Mouse (Mus musculus) CD8-positive naive resting alpha-beta T cell, adult 2 months (primary cell): ENCODE results near the gene Klf5.

Source experiments
- DNase-seq, 2 experiments: peaks; one replicate each; pipeline ENCODE4 v3.0.0; 2022; ENCODE audit warnings: low read depth in 2 of 2, low spot score in 2 of 2

Klf5 gene

GRCm38 (mm10) chr14:99306410-99306809 is 7.9 kb downstream of the Klf5 start:
- DNase-seq = no peak

GRCm38 (mm10) chr14:99309606-99310005 is 11.1 kb downstream of the Klf5 start:
- DNase-seq = no peak

- DNase-seq = no peak
Observed at GRCm38 (mm10) chr14:99310358-99310757, 11.9 kb downstream of the Klf5 start.

- no peak for DNase-seq
Observed at GRCm38 (mm10) chr14:99313062-99313461, 14.6 kb downstream of the Klf5 start.

- DNase-seq = no peak
Observed at GRCm38 (mm10) chr14:99316275-99316674, 17.8 kb downstream of the Klf5 start.

- no peak for DNase-seq
Observed at GRCm38 (mm10) chr14:99320736-99321135, 22.2 kb downstream of the Klf5 start.

- no peak for DNase-seq
Observed at GRCm38 (mm10) chr14:99323376-99323775, 24.9 kb downstream of the Klf5 start.

GRCm38 (mm10) chr14:99324523-99324922 is 26.0 kb downstream of the Klf5 start:
- DNase-seq = no peak

- no peak for DNase-seq
Observed at GRCm38 (mm10) chr14:99325597-99326472, 27.3 kb downstream of the Klf5 start.

GRCm38 (mm10) chr14:99336598-99336997 is 38.1 kb downstream of the Klf5 start:
- DNase-seq = no peak

GRCm38 (mm10) chr14:99339021-99339420 is 40.5 kb downstream of the Klf5 start:
- no peak for DNase-seq

GRCm38 (mm10) chr14:99339681-99340522 is 41.4 kb downstream of the Klf5 start:
- no peak for DNase-seq

GRCm38 (mm10) chr14:99340703-99341102 is 42.2 kb downstream of the Klf5 start:
- DNase-seq = no peak

- DNase-seq = no peak
Observed at GRCm38 (mm10) chr14:99348175-99348764, 49.8 kb downstream of the Klf5 start.

- DNase-seq = no peak
Observed at GRCm38 (mm10) chr14:99349606-99350005, 51.1 kb downstream of the Klf5 start.

- no peak for DNase-seq
Observed at GRCm38 (mm10) chr14:99352989-99353388, 54.5 kb downstream of the Klf5 start.

- no peak for DNase-seq
Observed at GRCm38 (mm10) chr14:99354046-99354445, 55.6 kb downstream of the Klf5 start.

GRCm38 (mm10) chr14:99354761-99355609 is 56.5 kb downstream of the Klf5 start:
- DNase-seq = no peak

- no peak for DNase-seq
Observed at GRCm38 (mm10) chr14:99355610-99355870, 57.0 kb downstream of the Klf5 start.

GRCm38 (mm10) chr14:99362956-99363355 is 64.5 kb downstream of the Klf5 start:
- no peak for DNase-seq
